14 mouse cellular contexts compared by ENCODE assay signal in the genomic region with DNA sequence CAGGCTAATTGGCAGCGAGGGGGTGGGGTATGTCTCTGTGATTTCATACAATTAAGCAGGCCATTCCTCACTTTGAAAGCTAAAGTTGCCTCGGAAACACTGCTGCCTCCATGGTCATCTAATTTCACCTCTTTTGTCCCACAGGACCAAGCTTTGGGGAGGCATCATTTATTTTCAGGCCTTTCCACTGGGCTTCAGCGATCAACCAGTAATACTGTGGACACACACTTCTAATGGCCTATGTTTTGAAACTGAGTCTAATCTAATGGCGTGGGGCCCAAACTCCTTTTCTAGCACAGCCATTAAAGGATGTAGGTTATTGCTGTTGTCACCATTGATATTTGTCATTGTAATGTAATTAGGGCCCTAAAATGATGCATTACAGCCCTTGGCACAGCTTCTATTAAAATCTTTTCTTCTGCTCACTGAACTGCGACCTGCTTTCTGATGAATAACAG. TPM values are rescaled to one million over a fixed set of nuclear protein-coding genes. Genes with fewer than 3 reads are reported as not detected.
DNase-seq lines count a peak whose midpoint lies in the region; ATAC-seq lines count a peak whose summit lies in the region.
"Had no signal": no experiment of that assay in that cellular context is flagged by ENCODE, and none has a peak within 500 bp of the region (broad histone marks: within the 10 kb centered on the region; RNA-seq: fewer than 3 reads in every experiment).

No protein-coding gene starts in this region.

- ATAC-seq in embryonic facial prominence, embryonic 14.5 days (ENCODE audit: low read depth): peak; percentile 76; the same call in 1 of the 2 replicates
- ATAC-seq in neural tube, embryonic 14.5 days (ENCODE audit: low read depth): peak; percentile 73
- ATAC-seq in heart, embryonic 12.5 days (ENCODE audit: insufficient number of reproducible peaks, low FRiP score): no peak
- ATAC-seq: activated CD4-positive, CD25-positive, alpha-beta regulatory T cell, adult 4 months; CD4-positive, CD25-positive, alpha-beta regulatory T cell, adult 4 months; intestine, embryonic 15.5 days had no signal

- H3K9me3 ChIP-seq in embryonic facial prominence, embryonic 14.5 days (ENCODE audit: control insufficient read depth, low read length): no peaks in the 10 kb centered on the region
- H3K9me3 ChIP-seq in neural tube, embryonic 14.5 days (ENCODE audit: control insufficient read depth, low read length): no peaks in the 10 kb centered on the region
- H3K9me3 ChIP-seq in heart, embryonic 12.5 days (replicated peaks): no peaks in the 10 kb centered on the region
- H3K9me3 ChIP-seq: intestine, embryonic 15.5 days; stomach, embryonic 15.5 days had no signal

- intact Hi-C loops in gastrocnemius, postnatal 14 days (cut with DNase I; ENCODE audit: low total_unique reads): no loop called here
- intact Hi-C loops in heart, postnatal 36 days (cut with DNase I): no loop called here

- H3K27me3 ChIP-seq in embryonic facial prominence, embryonic 14.5 days (replicated peaks; ENCODE audit: control insufficient read depth, insufficient read depth, low read length): no peaks in the 10 kb centered on the region
- no peaks in the 10 kb centered on the region for H3K27me3 ChIP-seq in neural tube, embryonic 14.5 days (ENCODE audit: control insufficient read depth, insufficient read depth, low read length)
- no peaks in the 10 kb centered on the region for H3K27me3 ChIP-seq in heart, embryonic 12.5 days (replicated peaks)
- H3K27me3 ChIP-seq: intestine, embryonic 15.5 days; stomach, embryonic 15.5 days had no signal

- H3K4me2 ChIP-seq in embryonic facial prominence, embryonic 14.5 days (ENCODE audit: low read depth, low read length): no peak overlapping the region
- no peak overlapping the region for H3K4me2 ChIP-seq in neural tube, embryonic 14.5 days (ENCODE audit: low read depth, low read length)
- H3K4me2 ChIP-seq in heart, embryonic 12.5 days: no peak overlapping the region
- H3K4me2 ChIP-seq: intestine, embryonic 15.5 days; stomach, embryonic 15.5 days had no signal

- DNase-seq in kidney, postnatal 14 days: peak; percentile 31
- no peak for DNase-seq in kidney, postnatal 36 days
- DNase-seq in embryonic facial prominence, embryonic 14.5 days (ENCODE audit: low spot score): peak; percentile 75
- peak; percentile 49 for DNase-seq in hindlimb bud, embryonic 11.5 days (ENCODE audit: extremely low spot score, low read depth, low spot score)
- DNase-seq in gastrocnemius, postnatal 14 days: no peak
- no peak for DNase-seq in heart, postnatal 36 days

- 33% methylated on average over 5 of the region's 5 CpGs for WGBS in embryonic facial prominence, embryonic 14.5 days
- 12% methylated on average over 5 of the region's 5 CpGs for WGBS in neural tube, embryonic 14.5 days
- WGBS in heart, embryonic 12.5 days: 81% methylated on average over 5 of the region's 5 CpGs

- no peak overlapping the region for H3K9ac ChIP-seq in embryonic facial prominence, embryonic 14.5 days (ENCODE audit: low read depth, low read length)
- no peak overlapping the region for H3K9ac ChIP-seq in neural tube, embryonic 14.5 days (replicated peaks; ENCODE audit: low read depth, low read length)
- H3K9ac ChIP-seq in heart, embryonic 12.5 days: no peak overlapping the region
- H3K9ac ChIP-seq: intestine, embryonic 15.5 days; liver, embryonic 14.5 days; stomach, embryonic 15.5 days had no signal

- H3K36me3 ChIP-seq in embryonic facial prominence, embryonic 14.5 days (ENCODE audit: control insufficient read depth, insufficient read depth, low read length): 0 out of 2 replicates have a peak, but pooled peaks cover 7% of the 10 kb centered on the region
- no peaks in the 10 kb centered on the region for H3K36me3 ChIP-seq in neural tube, embryonic 14.5 days (ENCODE audit: control insufficient read depth, insufficient read depth, low read length)
- no peaks in the 10 kb centered on the region for H3K36me3 ChIP-seq in heart, embryonic 12.5 days
- H3K36me3 ChIP-seq: intestine, embryonic 15.5 days; stomach, embryonic 15.5 days had no signal

- peaks cover 6% of the 10 kb centered on the region; the same call in 1 of the 2 replicates for H3K4me1 ChIP-seq in embryonic facial prominence, embryonic 14.5 days (ENCODE audit: control insufficient read depth, insufficient read depth, low read length)
- H3K4me1 ChIP-seq in neural tube, embryonic 14.5 days (ENCODE audit: control insufficient read depth, insufficient read depth, low read length): peaks cover 18% of the 10 kb centered on the region
- peaks cover 10% of the 10 kb centered on the region for H3K4me1 ChIP-seq in heart, embryonic 12.5 days (replicated peaks)
- H3K4me1 ChIP-seq: intestine, embryonic 15.5 days; stomach, embryonic 15.5 days had no signal

- H3K4me3 ChIP-seq in embryonic facial prominence, embryonic 14.5 days (ENCODE audit: low read depth, low read length): no peak overlapping the region
- H3K4me3 ChIP-seq in neural tube, embryonic 14.5 days (ENCODE audit: low read depth, low read length): no peak overlapping the region
- H3K4me3 ChIP-seq in heart, embryonic 12.5 days: no peak overlapping the region
- H3K4me3 ChIP-seq: intestine, embryonic 15.5 days; myocyte; stomach, embryonic 15.5 days had no signal

- H3K27ac ChIP-seq in embryonic facial prominence, embryonic 14.5 days (replicated peaks; ENCODE audit: low read depth, low read length): no peak overlapping the region
- H3K27ac ChIP-seq in neural tube, embryonic 14.5 days (ENCODE audit: low read depth, low read length): 0 out of 2 replicates have a peak overlapping the region, but pooled peaks have one; percentile 8
- no peak overlapping the region for H3K27ac ChIP-seq in heart, embryonic 12.5 days (ENCODE audit: poor library complexity, severe bottlenecking)
- H3K27ac ChIP-seq: intestine, embryonic 15.5 days; liver, embryonic 14.5 days; stomach, embryonic 15.5 days had no signal

RNA-seq across cellular contexts. Expression of a gene that starts 31.3 kb away (rescaled TPM):
- 14.3 and 15.8 TPM in 2 replicates for polyA plus RNA-seq in embryonic facial prominence, embryonic 14.5 days (2014; fragmentation: Nextera tagmentation; extraction: Ambion mirVana)
- 27.0 and 28.4 TPM in 2 replicates for polyA plus RNA-seq in neural tube, embryonic 14.5 days (2014; fragmentation: Nextera tagmentation; extraction: Ambion mirVana)
- 10.9 and 11.9 TPM in 2 replicates for polyA plus RNA-seq in heart, embryonic 12.5 days (2016; fragmentation: Nextera tagmentation; extraction: Ambion mirVana)
- 10 to 100 TPM; 14.6 to 25.9 TPM for total RNA-seq in gastrocnemius, postnatal 14 days (2021)
- 10 to 100 TPM in 1 of 2 experiments, 1 to 10 TPM in 1; 8.8 to 10.5 TPM for total RNA-seq in heart, postnatal 36 days (2021)

Comparison
In these comparisons a context has a peak if more than half of its experiments do, and no peak if none do; other contexts are left out.
1. DNase-seq: peak in kidney, postnatal 14 days (single experiment), embryonic facial prominence, embryonic 14.5 days (single experiment) and hindlimb bud, embryonic 11.5 days (single experiment); none in kidney, postnatal 36 days (0 of 2), gastrocnemius, postnatal 14 days (single experiment) and heart, postnatal 36 days (0 of 2).